12 mouse cellular contexts compared by ENCODE assay signal in the genomic region with DNA sequence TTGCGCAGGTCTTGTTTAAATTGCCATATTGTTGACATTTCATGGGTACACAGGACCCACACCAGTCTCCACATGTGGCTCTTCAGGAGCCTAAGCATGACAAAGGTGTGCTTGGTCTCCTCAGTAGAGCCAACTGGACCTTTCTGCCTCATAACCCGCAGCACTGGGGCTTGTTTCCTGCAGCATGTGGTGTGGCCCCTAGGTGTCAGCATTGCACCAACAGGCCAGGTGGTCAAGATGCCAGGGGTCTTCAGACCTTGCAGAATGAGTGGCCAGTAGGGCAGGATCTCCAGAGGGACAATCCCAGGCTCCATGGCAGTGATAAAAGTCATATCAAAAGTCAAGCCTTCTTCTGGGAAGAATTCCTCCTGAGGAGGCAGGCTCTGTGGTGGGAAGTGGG.
A peak's percentile ranks its signal among the peaks of the same experiment; 100 is the strongest.
DNase-seq lines count a peak whose midpoint lies in the region; ATAC-seq and TF ChIP-seq lines count a peak whose summit lies in the region.
"Had no signal": no experiment of that assay in that cellular context is flagged by ENCODE, and none has a peak within 500 bp of the region (broad histone marks: within the 10 kb centered on the region; RNA-seq: fewer than 3 reads in every experiment).

No protein-coding gene starts in this region.

- no peak for TF ChIP-seq POLR2A in kidney, adult 2 months (IDR thresholded peaks at IDR 0.05; ENCODE audit: low read depth, low read length)
- no peak for TF ChIP-seq POLR2A in brain, embryonic 14.5 days (IDR thresholded peaks at IDR 0.05; ENCODE audit: borderline replicate concordance, extremely low read depth, insufficient read depth, insufficient read length, poor library complexity, severe bottlenecking)

- H3K9ac ChIP-seq in midbrain, embryonic 13.5 days (replicated peaks): no peak overlapping the region
- no peak overlapping the region for H3K9ac ChIP-seq in liver, embryonic 14.5 days (replicated peaks)
- no peak overlapping the region for H3K9ac ChIP-seq in forebrain, embryonic 15.5 days (replicated peaks)
- H3K9ac ChIP-seq: heart, embryonic 13.5 days; neural tube, embryonic 13.5 days had no signal

- H3K4me2 ChIP-seq in midbrain, embryonic 13.5 days (replicated peaks): no peak overlapping the region
- no peak overlapping the region for H3K4me2 ChIP-seq in liver, embryonic 14.5 days (ENCODE audit: low read depth)
- no peak overlapping the region for H3K4me2 ChIP-seq in forebrain, embryonic 15.5 days (replicated peaks)
- H3K4me2 ChIP-seq: heart, embryonic 13.5 days; neural tube, embryonic 13.5 days had no signal

- 82% methylated on average over 2 of the region's 2 CpGs for WGBS in kidney, adult 2 months
- WGBS in midbrain, embryonic 10.5 days: 72% methylated on average over 2 of the region's 2 CpGs
- 74% methylated on average over 2 of the region's 2 CpGs for WGBS in midbrain, embryonic 13.5 days
- 53% methylated on average over 2 of the region's 2 CpGs for WGBS in liver, embryonic 14.5 days (ENCODE audit: insufficient replicate concordance)
- 71% methylated on average over 2 of the region's 2 CpGs for whole genome bisulfite sequencing in forebrain, embryonic 15.5 days

- no peak for ATAC-seq in midbrain, embryonic 13.5 days
- ATAC-seq in liver, embryonic 14.5 days (ENCODE audit: insufficient read depth): no peak
- no peak for ATAC-seq in megakaryocyte, adult 5-6 weeks (ENCODE audit: poor library complexity, severe bottlenecking)
- no peak for ATAC-seq in forebrain, embryonic 15.5 days (replicated peaks)
- ATAC-seq: intestine, embryonic 16.5 days had no signal

- no peak overlapping the region for H3K4me3 ChIP-seq in kidney, adult 2 months (ENCODE audit: insufficient read depth, low read depth, low read length)
- no peak overlapping the region for H3K4me3 ChIP-seq in midbrain, embryonic 10.5 days
- H3K4me3 ChIP-seq in midbrain, embryonic 13.5 days (replicated peaks): no peak overlapping the region
- H3K4me3 ChIP-seq in liver, embryonic 14.5 days (ENCODE audit: insufficient read depth in 1 of 2, low read depth in 2 of 2, low read length in 2 of 2): no peak overlapping the region
- no peak overlapping the region for H3K4me3 ChIP-seq in forebrain, embryonic 15.5 days
- H3K4me3 ChIP-seq: heart, embryonic 13.5 days; neural tube, embryonic 13.5 days had no signal

- H3K36me3 ChIP-seq in kidney, adult 2 months (ENCODE audit: control insufficient read depth, insufficient read depth, low read length): no peaks in the 10 kb centered on the region
- H3K36me3 ChIP-seq in midbrain, embryonic 10.5 days: no peaks in the 10 kb centered on the region
- no peaks in the 10 kb centered on the region for H3K36me3 ChIP-seq in midbrain, embryonic 13.5 days
- H3K36me3 ChIP-seq in liver, embryonic 14.5 days (replicated peaks; ENCODE audit: control insufficient read depth, insufficient read depth, low read depth): no peaks in the 10 kb centered on the region
- H3K36me3 ChIP-seq in forebrain, embryonic 15.5 days: no peaks in the 10 kb centered on the region
- H3K36me3 ChIP-seq: heart, embryonic 13.5 days; neural tube, embryonic 13.5 days had no signal

- no peaks in the 10 kb centered on the region for H3K27me3 ChIP-seq in kidney, adult 2 months (replicated peaks; ENCODE audit: control insufficient read depth, insufficient read depth, low read length)
- H3K27me3 ChIP-seq in midbrain, embryonic 10.5 days (ENCODE audit: low read depth, poor library complexity, severe bottlenecking): no peaks in the 10 kb centered on the region
- H3K27me3 ChIP-seq in midbrain, embryonic 13.5 days: no peaks in the 10 kb centered on the region
- no peaks in the 10 kb centered on the region for H3K27me3 ChIP-seq in liver, embryonic 14.5 days (ENCODE audit: control insufficient read depth, insufficient read depth, low read length)
- no peaks in the 10 kb centered on the region for H3K27me3 ChIP-seq in forebrain, embryonic 15.5 days
- H3K27me3 ChIP-seq: heart, embryonic 13.5 days; neural tube, embryonic 13.5 days had no signal

- peak; percentile 37 for TF ChIP-seq CTCF in kidney, adult 2 months (conservative IDR thresholded peaks at IDR 0.05; ENCODE audit: insufficient read depth, insufficient read length, low read depth, low read length)
- TF ChIP-seq CTCF in brain, embryonic 14.5 days (IDR thresholded peaks at IDR 0.05; ENCODE audit: borderline replicate concordance, extremely low read depth, insufficient read depth, insufficient read length): peak; percentile 53
- TF ChIP-seq CTCF in liver, embryonic 14.5 days (IDR thresholded peaks at IDR 0.05; ENCODE audit: low read depth): peak; percentile 66

- TF ChIP-seq EP300 in liver, embryonic 14.5 days (IDR thresholded peaks at IDR 0.05; ENCODE audit: low read depth): no peak

- DNase-seq in kidney, adult 2 months: no peak
- DNase-seq in kidney, adult 18-20 months: no peak
- peak; percentile 42 for DNase-seq in midbrain, embryonic 10.5 days (ENCODE audit: low spot score)
- no peak for DNase-seq in brain, embryonic 14.5 days (ENCODE audit: low read depth)
- no peak for DNase-seq in liver, embryonic 14.5 days (ENCODE audit: low read depth in 3 of 3, low spot score in 3 of 3)
- DNase-seq: adrenal gland, postnatal 25 days had no signal

- no peak overlapping the region for H3K27ac ChIP-seq in kidney, adult 2 months (ENCODE audit: insufficient read depth, low read depth, low read length)
- no peak overlapping the region for H3K27ac ChIP-seq in midbrain, embryonic 10.5 days (replicated peaks)
- H3K27ac ChIP-seq in midbrain, embryonic 13.5 days: no peak overlapping the region
- H3K27ac ChIP-seq in liver, embryonic 14.5 days: no peak overlapping the region
- H3K27ac ChIP-seq in forebrain, embryonic 15.5 days (replicated peaks): no peak overlapping the region
- H3K27ac ChIP-seq: heart, embryonic 13.5 days; neural tube, embryonic 13.5 days had no signal

- no peaks in the 10 kb centered on the region for H3K9me3 ChIP-seq in midbrain, embryonic 10.5 days (replicated peaks)
- H3K9me3 ChIP-seq in midbrain, embryonic 13.5 days: no peaks in the 10 kb centered on the region
- no peaks in the 10 kb centered on the region for H3K9me3 ChIP-seq in liver, embryonic 14.5 days (ENCODE audit: control insufficient read depth, low read length)
- no peaks in the 10 kb centered on the region for H3K9me3 ChIP-seq in forebrain, embryonic 15.5 days
- H3K9me3 ChIP-seq: heart, embryonic 13.5 days; neural tube, embryonic 13.5 days had no signal

- H3K4me1 ChIP-seq in kidney, adult 2 months (ENCODE audit: control insufficient read depth, insufficient read depth, low read length): no peaks in the 10 kb centered on the region
- H3K4me1 ChIP-seq in midbrain, embryonic 10.5 days: no peaks in the 10 kb centered on the region
- no peaks in the 10 kb centered on the region for H3K4me1 ChIP-seq in midbrain, embryonic 13.5 days (replicated peaks)
- no peaks in the 10 kb centered on the region for H3K4me1 ChIP-seq in liver, embryonic 14.5 days (replicated peaks; ENCODE audit: control insufficient read depth in 2 of 2, insufficient read depth in 2 of 2, low read length in 1 of 2)
- H3K4me1 ChIP-seq in forebrain, embryonic 15.5 days: no peaks in the 10 kb centered on the region
- H3K4me1 ChIP-seq: neural tube, embryonic 13.5 days had no signal
